Comparison of ENCODE assay signal across 11 mouse cellular contexts in the genomic region with DNA sequence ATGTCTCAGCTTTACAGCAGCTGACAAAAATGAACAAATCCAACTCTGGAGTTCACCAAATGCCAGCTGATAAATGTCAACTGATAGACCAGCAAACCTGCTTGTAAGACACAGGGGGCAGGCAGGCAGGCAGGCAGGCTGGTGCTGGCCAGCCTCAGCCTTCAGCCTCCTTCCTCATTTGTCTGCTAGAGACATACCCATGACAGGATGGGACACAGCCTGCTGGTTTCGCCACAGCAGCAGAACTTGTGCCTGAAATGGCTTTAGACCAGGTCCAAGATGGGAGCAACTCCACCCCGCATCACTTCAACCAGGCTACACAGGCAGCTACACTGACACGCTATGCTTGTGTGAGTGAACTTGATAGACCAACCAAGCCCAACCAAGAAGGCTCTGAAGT. TPM values are rescaled to one million over a fixed set of nuclear protein-coding genes. Genes with fewer than 3 reads are reported as not detected.
DNase-seq lines count a peak whose midpoint lies in the region; ATAC-seq and TF ChIP-seq lines count a peak whose summit lies in the region.
"Had no signal": no experiment of that assay in that cellular context is flagged by ENCODE, and none has a peak within 500 bp of the region (broad histone marks: within the 10 kb centered on the region; RNA-seq: fewer than 3 reads in every experiment).

No protein-coding gene starts in this region.

- H3K27ac ChIP-seq in gastrocnemius, adult 2 months = 0 out of 2 replicates have a peak overlapping the region, but pooled peaks have one; percentile 6
- H3K27ac ChIP-seq in bone marrow macrophage, adult 2 months (ENCODE audit: insufficient read depth, low read depth, low read length) = peak overlapping the region; percentile 40; the same call in 1 of the 2 replicates
- H3K27ac ChIP-seq in hindbrain, embryonic 10.5 days = peak overlapping the region; percentile 81
- peak overlapping the region; percentile 93 for H3K27ac ChIP-seq in midbrain, embryonic 13.5 days
- no peak overlapping the region for H3K27ac ChIP-seq in thymus, adult 2 months (ENCODE audit: control insufficient read depth, insufficient read depth, low read length)
- H3K27ac ChIP-seq: liver, embryonic 14.5 days had no signal

- H3K27me3 ChIP-seq in hindbrain, embryonic 10.5 days (ENCODE audit: insufficient read depth, poor library complexity, severe bottlenecking) = no peaks in the 10 kb centered on the region
- H3K27me3 ChIP-seq in midbrain, embryonic 13.5 days = no peaks in the 10 kb centered on the region
- H3K27me3 ChIP-seq in thymus, adult 2 months (ENCODE audit: control insufficient read depth, insufficient read depth, low read length) = no peaks in the 10 kb centered on the region

- 86% methylated on average over 3 of the region's 3 CpGs for WGBS in hindbrain, embryonic 10.5 days
- 75% methylated on average over 3 of the region's 3 CpGs for WGBS in midbrain, embryonic 13.5 days
- WGBS in thymus, adult 2 months = 91% methylated on average over 3 of the region's 3 CpGs

- no peak for TF ChIP-seq POLR2A in bone marrow macrophage, adult 2 months (IDR thresholded peaks at IDR 0.05; ENCODE audit: borderline replicate concordance, low read depth, low read length)
- TF ChIP-seq POLR2A in thymus, adult 2 months (IDR thresholded peaks at IDR 0.05; ENCODE audit: control insufficient read depth, extremely low read depth, insufficient read depth, low read length, poor library complexity) = no peak

- peaks cover 25% of the 10 kb centered on the region for H3K36me3 ChIP-seq in hindbrain, embryonic 10.5 days
- H3K36me3 ChIP-seq in midbrain, embryonic 13.5 days = peaks cover 6% of the 10 kb centered on the region
- no peaks in the 10 kb centered on the region for H3K36me3 ChIP-seq in thymus, adult 2 months (ENCODE audit: control insufficient read depth, insufficient read depth, low read length)

- DNase-seq in gastrocnemius, adult 2 months = no peak
- no peak for DNase-seq in gastrocnemius, adult 18-20 months (ENCODE audit: low spot score)
- DNase-seq in hindbrain, embryonic 10.5 days (ENCODE audit: low spot score) = no peak
- no peak for DNase-seq in spleen, postnatal 14 days (ENCODE audit: low spot score in 2 of 2)
- DNase-seq in thymus, adult 2 months = no peak
- no peak for DNase-seq in testis, postnatal 10 days (ENCODE audit: low spot score)
- DNase-seq: adrenal gland, postnatal 10 days had no signal

- intact Hi-C loops in gastrocnemius, adult 2 months (cut with DNase I) = no loop called here

- no peak for ATAC-seq in midbrain, embryonic 13.5 days

- H3K9me3 ChIP-seq in hindbrain, embryonic 10.5 days = no peaks in the 10 kb centered on the region
- H3K9me3 ChIP-seq in midbrain, embryonic 13.5 days = no peaks in the 10 kb centered on the region

- H3K4me3 ChIP-seq in gastrocnemius, adult 2 months = no peak overlapping the region
- H3K4me3 ChIP-seq in bone marrow macrophage, adult 2 months (ENCODE audit: insufficient read depth, low read length) = no peak overlapping the region
- H3K4me3 ChIP-seq in hindbrain, embryonic 10.5 days = no peak overlapping the region
- H3K4me3 ChIP-seq in midbrain, embryonic 13.5 days (replicated peaks) = no peak overlapping the region
- H3K4me3 ChIP-seq in thymus, adult 2 months (ENCODE audit: control insufficient read depth, insufficient read depth, low read length) = no peak overlapping the region

- peaks cover 46% of the 10 kb centered on the region for H3K4me1 ChIP-seq in bone marrow macrophage, adult 2 months (ENCODE audit: control insufficient read depth, insufficient read depth, low read length)
- peaks cover 38% of the 10 kb centered on the region for H3K4me1 ChIP-seq in hindbrain, embryonic 10.5 days (replicated peaks)
- peaks cover 57% of the 10 kb centered on the region for H3K4me1 ChIP-seq in midbrain, embryonic 13.5 days (replicated peaks)
- H3K4me1 ChIP-seq in thymus, adult 2 months (replicated peaks; ENCODE audit: control insufficient read depth, insufficient read depth, low read length) = no peaks in the 10 kb centered on the region

- no peak for TF ChIP-seq CTCF in gastrocnemius, adult 2 months (IDR thresholded peaks at IDR 0.05)
- no peak for TF ChIP-seq CTCF in bone marrow macrophage, adult 2 months (IDR thresholded peaks at IDR 0.05; ENCODE audit: low read depth, low read length)
- no peak for TF ChIP-seq CTCF in thymus, adult 2 months (IDR thresholded peaks at IDR 0.05; ENCODE audit: borderline replicate concordance, control insufficient read depth, extremely low read depth, insufficient read depth, low read length, poor library complexity)

- 0 out of 2 replicates have a peak overlapping the region, but pooled peaks have one; percentile 18 for H3K4me2 ChIP-seq in midbrain, embryonic 13.5 days (replicated peaks)

- H3K9ac ChIP-seq in midbrain, embryonic 13.5 days (replicated peaks) = 0 out of 2 replicates have a peak overlapping the region, but pooled peaks have one; percentile 7
- H3K9ac ChIP-seq: liver, embryonic 14.5 days had no signal

RNA-seq across cellular contexts. Expression of gene Slc45a1, which starts 46.2 kb away (rescaled TPM):
- total RNA-seq in gastrocnemius, adult 2 months (2021) = not detected
- total RNA-seq in gastrocnemius, adult 18-20 months (2021) = not detected
- 0.21 TPM in 1 of 2 replicates, not detected in the other for polyA plus RNA-seq in bone marrow macrophage, adult 2 months (2012; ENCODE audit: insufficient read depth, insufficient read length, missing spikeins)
- 2.9 and 8.4 TPM in 2 replicates for polyA plus RNA-seq in hindbrain, embryonic 10.5 days (2016; fragmentation: Nextera tagmentation; extraction: Ambion mirVana)
- 18.1 and 20.7 TPM in 2 replicates for polyA plus RNA-seq in midbrain, embryonic 13.5 days (2015; fragmentation: Nextera tagmentation; extraction: Ambion mirVana)
- polyA plus RNA-seq in thymus, adult 2 months (2012; rRNA removed) = 0.03 TPM in 1 of 2 replicates, not detected in the other
- polyA plus RNA-seq: heart, postnatal 0 days; liver, embryonic 14.5 days had no signal
